Mouse (Mus musculus): Measurements from ENCODE around the gene Ppp2r5a. TPM values are rescaled to one million over a fixed set of nuclear protein-coding genes. Genes with fewer than 3 reads are reported as not detected.

The Ppp2r5a gene
- polyA plus RNA-seq (2012; rRNA removed): 25.8 and 30.2 TPM in 2 replicates

DNA sequence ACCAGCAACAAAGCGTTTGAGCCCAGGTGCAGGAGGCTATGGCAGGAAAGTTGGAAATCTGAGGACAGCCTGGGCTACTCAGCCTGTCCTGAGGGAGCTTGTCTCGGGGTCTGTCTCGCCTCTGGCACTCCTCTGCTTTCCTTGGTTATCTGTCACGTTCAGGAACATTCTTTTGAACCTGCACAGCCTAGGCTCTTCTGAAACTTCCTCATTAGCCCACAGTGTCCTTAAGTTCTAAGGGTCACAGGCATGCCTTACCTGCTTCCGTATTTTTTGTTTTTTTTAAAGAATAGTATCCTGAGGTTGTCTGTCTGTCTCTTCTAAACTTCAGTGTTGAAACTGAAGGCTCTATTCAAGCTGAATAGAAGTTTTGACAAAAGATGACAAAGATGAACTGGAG lies at the start of gene Ppp2r5a:
Gene Ppp2r5a (minus strand): TSS at position 199 of the 400 bp plus-strand sequence.

DNA sequence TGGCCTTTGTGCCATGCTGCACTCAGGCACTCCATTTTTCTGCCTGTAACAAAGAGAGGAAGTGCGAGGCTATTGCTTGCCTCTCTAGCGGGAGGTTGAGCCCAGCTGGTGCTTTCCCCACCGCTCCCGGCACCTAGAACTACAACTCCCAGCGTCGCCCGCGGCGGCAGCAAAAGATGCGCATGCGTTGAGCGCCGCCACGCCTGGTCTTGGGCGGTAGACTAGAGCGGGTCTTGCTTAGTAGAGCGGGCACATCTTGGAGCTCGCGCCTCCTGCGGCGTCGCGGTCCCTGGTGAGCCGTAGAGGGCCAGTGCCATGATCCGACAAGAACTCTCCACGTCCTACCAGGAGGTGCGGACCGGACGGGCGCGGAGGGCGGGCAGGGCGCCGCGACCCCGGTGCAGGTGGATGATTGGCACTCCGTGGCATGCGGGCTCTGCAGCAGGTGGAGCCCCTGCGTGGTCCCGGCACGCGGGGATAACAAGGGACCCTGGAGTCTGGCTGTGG lies 77.3 kb downstream of the Ppp2r5a start, which contains the start of gene Tmem206:
Gene Tmem206 (plus strand): TSS at position 187 of the 507 bp plus-strand sequence.

GRCm38 (mm10) chr1:191317591-191318196 lies 85.4 kb downstream of the Ppp2r5a start, which contains the start of gene Nenf:
Gene Nenf (minus strand): TSS chr1:191318194.

Other genes with a start within 250 kb of the Ppp2r5a start
- gene Fam71a, start 238.5 kb downstream of the Ppp2r5a start, polyA plus RNA-seq (2012; rRNA removed): not detected in 2 replicates
- gene Atf3, start 185.2 kb downstream of the Ppp2r5a start, polyA plus RNA-seq (2012; rRNA removed): 1.8 and 3.9 TPM in 2 replicates
- 72.0 and 76.3 TPM in 2 replicates for gene Nenf, start 85.1 kb downstream of the Ppp2r5a start, polyA plus RNA-seq (2012; rRNA removed)
- 15.3 and 20.6 TPM in 2 replicates for gene Tmem206, start 77.4 kb downstream of the Ppp2r5a start, polyA plus RNA-seq (2012; rRNA removed)
- 25.4 and 39.4 TPM in 2 replicates for gene Dtl, start 172.3 kb upstream of the Ppp2r5a start, polyA plus RNA-seq (2012; rRNA removed)
- gene Ints7, start 172.4 kb upstream of the Ppp2r5a start, polyA plus RNA-seq (2012; rRNA removed): 42.0 and 64.0 TPM in 2 replicates